Mouse (Mus musculus): ENCODE measurements around the gene Kpna6. TPM values are rescaled to one million over a fixed set of nuclear protein-coding genes. Genes with fewer than 3 reads are reported as not detected.
A peak's percentile ranks its signal among the peaks of the same experiment; 100 is the strongest.
"Not testable (repeated sequence)": the region's sequence is repeated elsewhere in the genome, so short reads cannot be mapped to it uniquely, and the experiment has no call there.

The Kpna6 gene
- 10 to 100 TPM; 70.2 to 71.9 TPM for total RNA-seq (2021)

DNA sequence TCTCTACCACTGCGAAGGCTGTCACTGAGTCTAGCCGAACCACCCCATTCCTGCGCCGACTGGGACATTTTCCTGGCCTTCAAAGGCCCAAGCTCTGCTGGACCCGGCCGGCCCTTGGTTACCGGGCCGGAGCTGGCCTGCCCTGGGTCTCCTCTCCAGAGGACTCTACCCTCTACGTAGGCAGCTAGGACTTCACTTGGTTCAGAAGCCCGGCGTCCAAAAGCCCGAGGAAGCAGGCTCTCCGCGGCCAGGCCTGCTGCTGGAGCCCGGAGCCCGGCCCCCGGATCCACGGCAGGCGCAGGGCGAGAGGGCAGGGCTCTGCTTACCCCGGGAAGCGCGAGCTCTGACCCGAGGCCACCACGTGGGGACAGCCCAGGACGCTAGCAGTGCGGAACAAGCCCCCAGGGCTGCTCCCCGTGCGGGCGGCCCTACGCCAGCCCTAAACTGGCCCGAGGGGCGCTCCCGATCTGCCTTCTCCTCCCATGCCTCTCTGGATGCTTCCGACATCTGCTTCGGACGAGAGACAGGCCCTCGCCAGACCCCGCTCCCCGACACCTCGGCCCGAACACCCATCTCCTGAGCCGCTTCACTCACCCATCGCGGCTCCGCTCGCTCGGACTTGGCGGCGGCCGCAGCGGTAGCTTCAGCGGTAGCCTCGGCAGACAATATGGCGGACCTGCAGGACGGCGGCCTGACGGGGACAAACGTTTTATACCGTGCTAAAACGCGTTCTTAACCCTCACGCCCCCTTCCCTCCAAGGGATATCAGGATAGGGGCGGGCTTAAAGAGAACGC lies at the start of gene Kpna6:
Gene Kpna6, minus strand, starts transcription at position 685 of the 795 bp plus-strand sequence.
- DNase-seq: peak; percentile 92

DNA sequence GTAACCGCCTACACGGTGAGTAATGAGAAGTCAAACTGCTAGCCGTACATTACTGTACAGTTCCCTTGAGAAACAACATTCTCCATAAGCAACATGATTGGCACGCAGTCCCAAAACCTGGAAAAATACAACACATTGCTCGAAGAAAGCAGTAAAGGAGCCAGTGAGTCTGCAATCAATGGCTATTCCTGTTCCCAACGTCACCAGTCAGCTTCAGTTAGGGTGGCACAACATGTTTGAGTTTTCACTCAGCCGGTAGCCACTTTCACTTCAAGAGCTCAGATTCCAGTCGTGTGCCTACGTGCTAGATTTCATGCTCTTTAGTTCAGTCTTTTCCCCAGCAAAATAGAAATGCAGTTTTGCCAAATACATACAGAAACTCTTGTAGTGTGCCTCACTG lies 43.7 kb upstream of the Kpna6 start:
- DNase-seq: no peak

DNA sequence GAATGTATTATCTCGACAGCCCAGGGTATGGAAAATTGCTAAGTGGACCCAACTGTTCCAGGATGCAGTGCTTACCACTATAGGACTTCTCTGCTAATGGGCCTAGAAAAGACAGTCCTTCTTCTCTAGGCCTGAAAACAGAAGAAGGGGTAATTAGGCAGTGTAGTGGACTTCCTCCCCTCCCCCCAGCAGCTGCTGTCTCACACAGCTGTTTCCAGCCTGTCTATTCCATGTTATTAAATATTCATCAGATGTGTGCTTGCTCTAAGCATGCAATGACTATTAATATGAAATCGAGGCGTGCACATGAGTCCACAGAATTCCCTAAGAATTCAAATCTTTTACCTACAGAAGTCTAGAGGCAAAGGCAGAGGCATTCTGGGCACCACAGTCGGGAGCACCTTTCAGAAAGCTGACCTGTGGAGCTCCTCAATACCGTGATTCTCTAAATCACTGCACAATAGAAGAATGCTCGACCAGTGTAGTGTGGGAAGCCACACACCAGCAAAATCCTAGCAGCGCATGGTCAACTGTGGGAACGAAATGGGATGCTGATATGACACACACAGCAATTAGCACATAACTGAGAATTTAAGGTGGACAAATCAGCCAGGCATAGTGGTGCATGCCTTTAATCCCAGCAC lies 37.0 kb upstream of the Kpna6 start:
- DNase-seq: no peak

DNA sequence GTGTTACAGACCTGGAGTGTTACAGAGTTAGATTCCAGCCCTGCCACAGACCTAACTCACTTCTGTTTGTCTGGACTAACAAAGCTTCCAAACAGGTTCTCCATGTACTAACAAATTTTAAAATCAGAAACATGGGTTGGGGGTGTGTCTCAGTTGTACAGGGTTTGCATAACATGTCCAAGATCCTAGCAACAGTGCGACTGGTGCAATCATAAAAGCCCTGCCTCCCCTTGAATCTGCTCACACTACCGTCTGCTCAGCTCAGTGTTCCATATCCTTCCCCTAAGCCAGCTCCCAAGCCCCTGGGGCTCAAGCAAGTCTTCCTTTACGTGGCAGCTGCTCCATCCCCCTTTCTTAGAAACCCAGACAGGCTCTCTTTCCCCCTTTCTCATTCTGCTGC lies 34.2 kb upstream of the Kpna6 start:
- DNase-seq: no peak

DNA sequence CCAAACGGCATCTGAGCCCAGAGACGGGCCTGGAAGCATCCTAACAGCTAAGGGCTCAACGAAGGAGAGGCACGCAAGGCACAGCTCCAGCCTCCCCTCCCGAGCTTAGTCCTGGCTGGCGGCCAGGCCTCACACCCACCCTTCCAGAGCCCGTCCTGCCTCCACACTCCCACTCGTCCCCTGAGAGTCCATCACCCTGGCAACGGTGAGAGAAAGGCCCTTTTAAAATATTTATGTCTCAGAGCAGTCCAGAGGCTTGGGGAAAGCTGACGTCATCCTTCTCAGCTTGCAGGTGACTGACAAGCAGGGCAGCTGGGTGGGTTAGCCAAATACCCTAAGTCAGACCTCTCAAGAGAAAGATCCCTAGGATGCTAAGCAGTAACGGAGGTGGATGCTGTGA lies 29.9 kb upstream of the Kpna6 start:
- DNase-seq: peak; percentile 85

DNA sequence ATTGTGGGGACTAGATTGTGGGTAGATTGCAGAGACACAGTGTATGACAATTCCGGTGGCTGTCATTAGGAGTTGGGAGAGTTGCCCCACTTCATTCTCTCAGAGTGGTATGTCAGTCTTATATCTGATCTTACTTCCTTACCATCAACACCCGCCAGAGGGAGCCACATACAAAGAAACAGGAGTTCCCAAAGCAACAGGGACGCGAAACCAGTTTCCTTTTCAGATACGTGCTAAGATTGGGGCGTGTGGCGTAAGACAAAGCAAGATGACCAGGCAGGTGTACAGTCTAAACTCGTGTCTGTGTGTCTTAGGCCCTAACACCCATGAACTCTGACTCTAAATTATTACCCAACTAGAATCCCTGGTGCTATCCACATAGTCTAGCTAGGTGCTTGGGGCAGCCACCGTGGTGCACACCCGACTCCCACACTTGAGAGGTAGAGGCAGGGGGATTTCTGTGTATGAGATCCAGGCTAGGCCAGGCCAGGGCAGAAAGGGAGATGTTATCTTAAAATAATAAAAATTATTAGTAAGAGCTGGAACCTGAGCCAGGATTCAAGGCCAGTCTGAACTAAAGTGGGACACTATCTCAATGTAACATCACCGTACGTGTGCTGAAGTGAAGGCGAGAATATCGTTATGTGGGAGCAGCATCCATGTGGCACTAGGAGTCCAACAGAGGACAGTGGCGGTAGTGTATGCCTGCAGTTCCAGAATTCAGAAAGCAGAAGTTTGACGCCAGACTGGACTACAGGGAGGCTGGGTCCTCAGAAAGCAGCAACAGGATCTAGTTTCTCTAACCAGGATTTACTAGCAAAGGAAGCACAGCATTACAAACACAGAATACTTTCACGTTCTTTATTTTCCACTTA lies 29.2 kb upstream of the Kpna6 start:
- DNase-seq: peak; percentile 91

DNA sequence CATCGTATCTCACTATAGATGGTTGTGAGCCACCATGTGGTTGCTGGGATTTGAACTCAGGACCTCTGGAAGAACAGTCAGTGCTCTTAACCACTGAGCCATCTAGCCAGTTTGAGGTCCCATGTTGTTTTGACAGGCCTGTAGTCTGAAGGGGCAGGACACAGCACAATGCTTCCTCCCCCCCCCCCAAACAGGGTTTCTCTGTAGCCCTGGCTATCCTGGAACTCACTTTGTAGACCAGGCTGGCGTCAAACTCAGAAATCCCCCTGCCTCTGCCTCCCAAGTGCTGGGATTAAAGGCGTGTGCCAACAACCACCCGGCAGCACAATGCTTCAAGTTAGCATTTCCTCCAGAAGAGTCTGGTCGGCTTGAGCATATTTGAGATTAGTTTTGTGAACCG lies 28.1 kb upstream of the Kpna6 start:
- not testable (repeated sequence) for DNase-seq

DNA sequence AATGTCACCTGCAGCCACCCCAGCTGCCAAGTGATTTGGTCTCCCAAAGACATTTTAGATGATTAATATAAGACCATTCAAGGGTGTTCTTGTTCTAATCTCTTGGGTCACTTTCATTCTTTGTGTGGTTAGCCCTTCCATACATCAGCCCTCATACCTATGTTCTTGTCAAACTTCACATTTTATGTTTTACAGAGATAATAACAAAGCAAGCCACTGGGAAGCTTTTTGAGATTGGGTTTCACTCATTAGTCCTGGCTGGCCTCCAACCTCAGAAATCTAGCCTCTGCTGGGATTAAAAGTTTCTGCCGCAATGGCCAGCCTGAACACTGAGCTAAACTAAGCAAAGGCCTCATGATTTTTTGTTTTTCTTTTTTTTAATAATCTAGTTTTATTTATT lies 27.6 kb upstream of the Kpna6 start:
- no peak for DNase-seq

DNA sequence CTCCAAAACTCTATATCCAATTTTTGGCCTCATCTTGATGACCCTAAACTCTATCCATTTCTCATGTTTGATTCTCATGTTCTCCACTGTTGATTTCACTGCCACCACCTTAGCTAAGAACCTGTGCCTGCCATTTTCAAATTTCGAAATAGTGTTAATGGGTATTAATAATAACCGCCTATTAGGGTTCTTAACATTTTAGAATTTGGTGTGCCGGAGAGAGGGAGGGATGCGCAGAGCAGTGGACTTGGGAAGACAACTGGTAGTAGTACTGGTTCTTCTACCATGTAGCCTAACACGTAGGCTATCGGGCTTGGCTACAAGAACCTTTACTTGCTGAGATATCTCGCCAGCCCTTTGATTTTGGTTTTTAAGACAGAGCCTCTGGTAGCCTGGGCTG lies 24.6 kb upstream of the Kpna6 start:
- DNase-seq: no peak

DNA sequence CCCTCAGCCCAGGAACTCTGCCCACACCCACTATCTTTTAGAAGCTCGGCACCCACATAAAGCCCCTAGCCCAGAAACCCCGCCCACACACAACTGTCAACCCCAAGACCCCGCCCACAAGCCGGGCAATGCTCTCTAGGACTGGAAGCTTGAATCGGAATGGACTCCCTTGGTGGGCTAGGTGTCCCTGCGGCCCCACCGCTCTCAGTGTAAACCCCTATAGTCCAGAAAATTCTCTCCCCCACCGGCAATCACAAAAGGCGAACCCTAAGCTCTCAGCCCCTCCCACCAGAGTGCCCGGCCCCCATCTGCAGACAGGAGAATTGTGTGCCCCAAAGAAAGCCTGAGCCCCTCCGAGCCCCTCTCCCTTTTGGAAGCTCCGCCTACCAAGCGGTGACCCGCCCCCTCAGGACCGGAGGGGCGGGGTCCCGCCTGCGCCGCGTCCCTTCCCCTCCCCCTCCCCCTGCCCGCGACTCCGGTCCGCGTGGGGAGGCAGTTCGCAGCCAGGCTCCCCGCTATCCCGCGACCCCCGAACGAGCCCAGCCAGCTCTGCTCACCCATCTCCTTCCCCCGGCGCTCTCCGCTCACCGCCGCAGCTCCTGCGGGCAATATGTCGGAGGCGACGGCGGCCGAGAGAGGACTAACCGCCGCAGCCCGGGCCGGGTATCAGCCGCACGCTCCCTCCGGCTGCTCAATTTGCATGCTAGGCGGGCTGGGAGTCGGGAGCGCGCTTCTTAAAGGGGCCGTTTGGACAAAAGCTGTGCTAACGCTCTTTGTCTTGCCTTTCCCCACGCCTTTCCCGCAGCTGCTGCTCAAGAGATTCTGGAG lies 23.8 kb upstream of the Kpna6 start, which contains the start of gene Tmem39b:
Gene Tmem39b, minus strand, starts transcription at position 681 of the 828 bp plus-strand sequence.
- peak; percentile 92 for DNase-seq

DNA sequence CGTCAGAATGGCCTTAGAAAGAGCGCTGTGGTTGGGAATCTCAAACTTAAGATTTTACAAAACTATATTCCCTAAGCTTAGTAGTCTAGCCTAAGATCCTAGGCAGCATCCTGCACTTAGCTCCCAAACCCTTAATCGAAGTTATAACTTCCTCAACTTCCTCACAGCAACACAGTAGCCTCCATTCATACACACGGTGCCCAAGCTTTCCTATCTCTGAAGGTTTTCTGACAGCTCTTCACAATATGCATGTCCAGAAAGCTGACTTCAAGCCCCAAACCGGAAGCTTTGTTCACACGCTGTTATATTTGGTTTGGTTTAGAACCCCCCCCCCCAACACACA lies 23.2 kb upstream of the Kpna6 start:
- no peak for DNase-seq

DNA sequence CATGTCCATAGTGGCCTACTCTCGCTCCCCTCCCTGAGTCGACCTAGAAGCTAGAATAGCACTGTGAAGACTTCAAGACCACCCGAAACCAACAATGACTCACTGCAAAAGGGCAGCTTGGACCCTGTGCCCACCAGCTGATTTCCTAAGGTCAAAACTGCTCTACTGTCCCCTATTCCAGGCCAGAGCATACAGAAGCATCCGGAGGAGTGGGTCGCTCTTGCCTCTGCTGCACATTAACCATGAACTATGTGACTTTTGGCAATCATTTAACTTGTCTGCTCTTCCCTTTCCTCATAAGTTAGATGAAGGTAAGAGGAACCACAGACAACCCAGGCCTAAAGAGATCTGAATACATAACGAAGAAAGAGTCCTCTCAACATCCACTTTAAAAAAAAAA lies 12.0 kb upstream of the Kpna6 start:
- DNase-seq: no peak

DNA sequence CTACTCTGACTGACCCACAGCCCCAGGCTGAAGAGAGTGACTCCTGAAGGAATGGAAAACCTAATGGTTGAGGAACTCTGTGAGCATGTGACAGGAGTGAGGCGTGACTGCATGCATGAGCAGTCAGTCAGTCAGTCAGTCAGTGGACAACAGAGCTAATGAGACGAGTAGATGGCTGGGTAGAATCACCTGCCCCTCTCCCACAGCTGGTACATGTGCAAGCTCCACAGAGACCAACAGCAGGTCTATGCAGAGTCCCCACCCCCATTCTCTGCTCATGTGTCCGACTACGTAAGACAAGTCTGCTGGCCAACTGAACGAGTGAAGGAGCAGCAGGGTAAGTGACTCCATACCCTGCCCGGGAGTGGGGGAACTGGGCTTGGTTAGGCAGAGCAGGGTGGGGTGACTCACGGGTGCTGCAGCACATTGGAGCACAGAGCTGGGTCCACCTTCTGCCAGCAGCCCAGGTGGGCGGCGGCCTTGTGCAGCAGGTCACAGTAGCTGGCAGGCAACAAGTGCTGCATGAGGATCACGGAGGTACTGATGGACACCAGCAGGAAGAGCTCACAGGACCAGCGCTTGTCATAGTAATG lies 11.4 kb upstream of the Kpna6 start:
- DNase-seq: no peak

DNA sequence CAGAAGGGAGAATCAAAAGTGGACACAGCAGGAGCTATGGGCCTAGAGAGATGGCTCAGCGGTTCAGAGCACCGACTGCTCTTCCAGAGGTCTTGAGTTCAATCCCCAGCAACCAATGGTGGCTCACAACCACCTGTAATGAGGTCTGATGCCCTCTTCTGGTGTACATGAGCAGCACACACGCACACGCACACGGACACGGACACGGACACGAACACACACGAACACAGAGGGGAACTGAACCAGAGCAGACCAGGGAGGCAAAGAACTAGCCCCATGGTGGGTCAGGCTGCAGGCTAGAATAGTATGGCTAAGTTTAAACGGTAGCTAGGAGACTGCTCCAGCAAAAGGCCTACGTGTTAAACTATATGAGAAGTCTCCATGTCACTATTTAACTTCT lies 9.3 kb upstream of the Kpna6 start:
- DNase-seq: no peak

DNA sequence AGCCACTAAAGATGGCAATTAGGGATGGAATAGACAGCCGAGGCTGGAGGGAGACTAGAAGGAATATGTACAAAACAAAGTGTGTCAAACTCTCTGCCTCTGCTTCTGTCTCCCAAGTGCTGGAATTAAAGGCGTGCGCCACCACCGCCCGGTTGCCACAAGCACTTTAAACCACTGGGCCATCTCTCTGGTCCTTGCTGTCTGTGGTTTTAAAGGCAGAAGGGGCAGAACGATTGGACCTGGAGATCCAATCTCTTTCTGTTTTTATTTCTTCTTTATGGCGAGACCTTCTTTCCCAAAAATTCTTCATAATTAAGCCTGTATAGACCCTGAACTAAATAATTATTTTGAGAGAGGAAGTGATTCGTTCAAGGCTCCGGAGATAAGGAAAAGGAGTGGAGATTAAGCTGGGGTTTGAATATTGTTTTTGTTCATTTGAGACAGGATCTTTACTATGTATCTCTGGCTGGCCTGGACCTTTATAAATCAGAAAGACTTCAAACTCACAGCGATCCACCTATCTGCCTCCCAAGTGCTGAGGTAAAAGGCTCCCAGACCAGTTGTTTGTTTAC lies 397 bp upstream of the Kpna6 start:
- DNase-seq: no peak

DNA sequence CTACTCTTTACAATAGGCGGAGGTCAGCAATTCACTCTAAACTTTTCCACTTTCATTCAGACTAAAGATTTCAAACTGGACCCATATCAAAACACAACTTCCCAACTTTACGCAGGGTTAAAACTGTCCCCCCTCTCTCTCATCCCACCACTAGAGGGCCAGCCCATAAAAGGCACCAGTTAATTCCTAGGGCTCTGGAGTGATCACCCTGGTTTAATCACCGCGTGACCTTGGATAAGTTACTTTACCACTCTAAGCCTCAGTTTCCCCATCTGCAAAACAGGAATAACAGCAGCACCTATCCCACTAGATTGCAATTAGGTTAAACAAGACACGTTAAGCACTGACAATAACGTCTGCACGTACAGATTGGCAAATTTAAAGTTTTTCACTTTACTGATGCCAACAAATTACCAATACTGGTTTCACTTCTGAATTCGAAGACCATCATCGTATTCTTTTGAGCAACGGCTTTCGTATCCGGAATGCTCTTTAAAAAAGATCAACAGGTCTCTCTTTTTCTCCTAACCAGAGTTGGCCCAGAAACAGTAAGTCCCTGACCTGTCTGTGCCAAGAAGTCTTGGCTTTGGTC lies 980 bp downstream of the Kpna6 start:
- DNase-seq: peak; percentile 66

DNA sequence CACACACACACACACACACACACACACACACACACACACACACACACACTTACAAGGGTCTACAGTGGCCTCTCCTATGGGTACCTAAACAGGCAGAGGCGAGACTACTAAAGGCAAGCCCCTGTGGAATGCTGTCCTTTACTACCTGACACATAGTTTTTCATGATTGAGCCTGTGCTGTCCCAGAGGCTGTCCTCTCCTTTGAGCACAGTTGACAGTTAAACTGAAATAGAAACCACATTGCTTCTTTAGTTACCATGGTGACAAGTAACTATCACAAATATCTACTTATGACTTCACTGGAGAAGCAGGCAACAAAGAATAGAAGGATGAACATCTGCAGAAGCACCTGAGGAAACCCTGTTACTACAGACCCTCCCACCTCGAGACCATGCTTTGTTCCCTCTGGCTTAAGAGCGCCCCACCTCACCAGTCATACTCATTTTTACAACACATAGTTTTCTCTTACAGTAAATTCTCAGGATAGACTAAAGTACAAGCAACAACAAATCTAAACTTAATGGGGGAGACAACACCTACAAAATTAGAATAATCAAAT lies 10.2 kb downstream of the Kpna6 start:
- no peak for DNase-seq

DNA sequence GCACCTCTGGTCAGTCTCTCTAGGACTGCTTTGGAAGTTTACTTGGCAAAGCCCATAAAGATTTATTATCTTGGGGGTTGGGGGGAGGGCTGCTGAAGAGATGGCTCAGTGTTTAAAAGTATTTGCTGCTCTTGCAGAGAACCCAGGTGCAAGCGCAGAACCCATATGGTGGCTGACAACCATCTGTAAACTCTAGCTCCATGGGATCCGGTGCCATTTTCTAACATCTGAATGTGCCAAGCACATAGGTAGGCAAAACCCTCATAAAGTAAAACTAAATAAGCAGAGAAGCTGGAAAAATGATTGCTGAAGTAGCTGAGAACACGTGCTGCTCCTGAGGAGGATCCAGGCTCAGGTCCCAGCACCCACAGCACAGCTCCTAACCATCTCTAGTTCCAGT lies 11.0 kb downstream of the Kpna6 start:
- no peak for DNase-seq

DNA sequence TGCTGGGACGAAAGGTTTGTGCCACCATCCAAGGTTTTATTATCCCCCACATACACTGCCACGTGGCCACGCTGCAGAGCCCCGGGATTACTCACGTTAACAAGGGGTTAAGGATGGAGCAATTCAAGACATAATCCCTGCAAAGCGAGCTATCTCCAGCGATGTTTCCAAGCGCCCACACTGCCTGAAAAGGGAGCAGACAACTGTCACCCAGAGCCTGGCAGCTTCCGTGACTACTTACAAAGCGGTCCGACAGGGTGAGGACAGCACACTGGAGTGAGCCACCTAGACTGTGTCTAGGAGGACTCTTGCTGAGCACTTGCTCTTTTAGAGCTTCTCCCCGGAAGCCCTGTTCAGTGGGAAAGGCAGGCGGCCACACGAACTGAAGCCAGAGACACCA lies 17.8 kb downstream of the Kpna6 start:
- no peak for DNase-seq

DNA sequence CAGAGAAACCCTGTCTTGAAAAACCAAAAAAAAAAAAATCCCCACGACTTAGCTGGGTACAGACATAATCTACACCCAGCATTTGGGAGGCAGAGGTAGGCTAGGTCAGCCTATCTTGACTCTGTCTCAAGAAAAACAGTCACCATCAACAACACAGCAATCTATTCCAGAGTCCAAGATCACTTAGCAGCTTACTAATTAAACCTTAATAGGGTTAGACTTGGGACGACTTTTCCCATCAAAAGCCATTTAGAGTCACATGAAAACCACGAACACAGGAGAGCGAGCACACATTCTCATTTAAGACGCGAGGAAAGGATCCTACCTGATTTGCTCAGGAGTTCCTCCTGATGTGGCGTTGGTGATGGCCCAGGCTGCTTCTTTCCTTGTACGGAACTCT lies 22.2 kb downstream of the Kpna6 start:
- DNase-seq: no peak

DNA sequence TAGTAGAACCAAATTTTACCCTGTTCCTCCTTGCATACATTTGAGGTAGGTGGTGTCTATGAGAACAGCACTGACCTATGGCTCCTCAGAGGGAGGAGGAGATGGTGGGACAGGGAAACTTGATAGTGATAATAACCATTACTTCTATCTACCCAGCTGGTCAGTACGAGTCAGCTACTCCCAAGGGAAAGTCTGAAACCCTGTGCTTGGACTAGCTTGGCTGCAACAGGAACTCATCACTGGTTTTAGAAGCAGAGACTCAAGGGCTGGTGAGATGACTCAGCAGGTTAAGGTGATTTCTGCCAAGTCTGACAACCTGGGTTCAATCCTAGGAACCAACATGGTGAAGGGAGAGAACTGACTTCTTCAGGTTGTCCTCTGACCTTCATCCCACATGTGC lies 23.9 kb downstream of the Kpna6 start:
- DNase-seq: no peak
